Mouse (Mus musculus) heart, postnatal 0 days (tissue): ENCODE data around the gene Thy1.

Source experiments
- CTCF ChIP-seq: IDR thresholded peaks from 2 replicates; pipeline ENCODE4 v1.5.1; 2016; ENCODE audit warnings: antibody characterized with exemption, control low read depth, low read depth
- EP300 ChIP-seq: IDR thresholded peaks from 2 replicates; pipeline ENCODE4 v1.6.1; 2016; ENCODE audit warnings: antibody characterized with exemption, low read depth

DNA sequence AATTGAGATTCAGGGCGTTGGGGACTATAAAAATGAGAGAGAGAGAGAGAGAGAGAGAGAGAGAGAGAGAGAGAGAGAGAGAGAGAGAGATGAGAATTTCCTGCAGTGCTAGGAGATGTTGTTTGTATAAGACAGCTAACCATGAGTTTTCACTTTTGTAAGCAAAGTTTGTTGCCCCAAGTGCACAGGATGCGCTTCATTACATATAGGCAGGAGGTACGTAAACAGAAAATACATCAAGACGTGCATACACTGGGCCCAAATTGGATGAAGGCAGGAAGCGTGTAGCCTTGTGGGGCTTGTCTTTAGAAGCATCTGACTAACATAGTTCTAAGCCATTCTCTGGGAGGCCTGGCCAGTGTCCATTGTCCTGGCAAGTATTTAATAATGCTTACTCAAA, 25.3 kb upstream of the Thy1 start:
- TF ChIP-seq CTCF (no peak), EP300 (no peak)
